Mouse (Mus musculus): ENCODE measurements around the gene Macf1. TPM values are rescaled to one million over a fixed set of nuclear protein-coding genes. Genes with fewer than 3 reads are reported as not detected.

Macf1 gene
- polyA plus RNA-seq, 1 experiment = 142 TPM

DNA sequence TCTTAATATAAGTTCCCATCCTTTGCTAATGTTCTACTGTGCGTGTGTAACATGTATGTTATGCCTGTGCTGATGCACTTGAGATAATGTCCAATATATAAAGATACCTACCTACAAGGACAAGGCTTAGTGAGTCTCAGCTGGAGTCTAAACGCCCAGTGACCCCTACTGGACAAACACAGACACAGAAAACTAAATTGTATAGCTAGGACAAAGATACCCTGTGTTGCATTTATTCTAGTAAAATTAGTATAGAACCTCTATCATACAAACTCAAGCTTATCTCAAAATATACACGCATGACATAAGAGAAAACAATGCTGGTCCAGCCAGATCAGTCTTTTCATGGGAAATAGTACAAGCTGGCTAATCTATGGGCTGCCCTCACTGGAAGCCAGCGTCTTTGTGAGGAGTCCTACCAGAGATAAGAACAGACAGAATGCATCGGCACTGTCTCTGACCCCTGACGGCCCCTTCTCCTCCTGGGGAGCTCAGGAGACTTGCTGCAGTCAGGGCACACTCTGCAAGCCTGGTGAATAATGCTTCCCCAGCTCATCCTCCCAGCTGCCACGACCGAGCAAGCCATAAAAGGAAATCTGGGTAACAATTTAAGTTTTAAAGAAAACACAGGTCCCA lies 100.0 kb downstream of the Macf1 start:
- Histone ChIP-seq H3K4me3 (ENCODE audit: extremely low read depth, insufficient read depth, insufficient read length) (no peak overlapping the region), H3K36me3 (ENCODE audit: control insufficient read depth, insufficient read depth, low read length) (no peaks in the 10 kb centered on the region), H3K27ac (ENCODE audit: insufficient read depth, low read length) (no peak overlapping the region), H3K27me3 (ENCODE audit: control insufficient read depth, insufficient read depth, low read length) (no peaks in the 10 kb centered on the region), H3K4me1 (ENCODE audit: control insufficient read depth, insufficient read depth, insufficient read length) (no peaks in the 10 kb centered on the region)
- DNase-seq (ENCODE audit: low read depth in 1 of 2, low spot score in 2 of 2) = peak in 1 of 2 experiments; percentile 56
- TF ChIP-seq POLR2A (IDR thresholded peaks at IDR 0.05; ENCODE audit: low read depth, low read length) (no peak), CTCF (IDR thresholded peaks at IDR 0.05; ENCODE audit: extremely low read depth, insufficient read depth, insufficient read length, insufficient replicate concordance) (peak; percentile 38; the same call in 1 of the 2 replicates)
- WGBS = 50% methylated on average over 8 of the region's 8 CpGs

DNA sequence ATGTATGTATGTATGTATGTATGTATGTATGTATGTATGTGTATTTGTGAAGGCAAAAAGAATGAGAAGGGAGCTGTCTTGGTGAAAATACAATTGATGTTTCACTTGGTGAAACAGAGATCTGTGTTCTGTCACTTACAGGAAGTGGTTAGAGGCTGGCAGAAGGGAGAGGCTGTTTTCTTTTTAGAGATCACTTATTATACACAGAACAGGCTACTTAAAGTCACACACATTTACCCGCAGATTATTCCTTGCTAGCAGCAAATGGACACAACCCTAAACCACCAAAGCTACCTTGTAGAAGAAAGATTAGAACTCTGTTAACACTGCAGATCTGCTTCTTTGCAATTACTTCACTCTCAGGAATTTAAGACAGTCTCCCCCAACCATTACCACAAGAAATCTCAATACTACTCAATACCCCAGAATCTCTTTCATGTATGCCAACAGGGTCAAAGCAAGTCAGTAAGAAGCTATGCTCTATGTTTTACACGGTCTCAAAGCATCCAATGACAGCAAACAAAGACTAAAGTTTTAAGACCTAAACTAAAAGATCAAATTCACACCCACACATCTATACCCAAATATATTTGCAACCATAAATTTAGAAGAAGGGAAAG lies 106.6 kb downstream of the Macf1 start:
- no peaks in the 10 kb centered on the region for H3K36me3 ChIP-seq (ENCODE audit: control insufficient read depth, insufficient read depth, low read length)
- DNase-seq (ENCODE audit: low read depth in 1 of 2, low spot score in 2 of 2) = no peak
- H3K27ac ChIP-seq (ENCODE audit: insufficient read depth, low read length) = peak overlapping the region; percentile 88
- no peak overlapping the region; the same call in 1 of the 2 replicates for H3K4me3 ChIP-seq (ENCODE audit: extremely low read depth, insufficient read depth, insufficient read length)
- TF ChIP-seq CTCF (IDR thresholded peaks at IDR 0.05; ENCODE audit: extremely low read depth, insufficient read depth, insufficient read length, insufficient replicate concordance) (no peak), POLR2A (IDR thresholded peaks at IDR 0.05; ENCODE audit: low read depth, low read length) (no peak)
- no peaks in the 10 kb centered on the region for H3K27me3 ChIP-seq (ENCODE audit: control insufficient read depth, insufficient read depth, low read length)
- WGBS = 1% methylated on average over 2 of the region's 2 CpGs
- peaks cover 16% of the 10 kb centered on the region for H3K4me1 ChIP-seq (ENCODE audit: control insufficient read depth, insufficient read depth, insufficient read length)

DNA sequence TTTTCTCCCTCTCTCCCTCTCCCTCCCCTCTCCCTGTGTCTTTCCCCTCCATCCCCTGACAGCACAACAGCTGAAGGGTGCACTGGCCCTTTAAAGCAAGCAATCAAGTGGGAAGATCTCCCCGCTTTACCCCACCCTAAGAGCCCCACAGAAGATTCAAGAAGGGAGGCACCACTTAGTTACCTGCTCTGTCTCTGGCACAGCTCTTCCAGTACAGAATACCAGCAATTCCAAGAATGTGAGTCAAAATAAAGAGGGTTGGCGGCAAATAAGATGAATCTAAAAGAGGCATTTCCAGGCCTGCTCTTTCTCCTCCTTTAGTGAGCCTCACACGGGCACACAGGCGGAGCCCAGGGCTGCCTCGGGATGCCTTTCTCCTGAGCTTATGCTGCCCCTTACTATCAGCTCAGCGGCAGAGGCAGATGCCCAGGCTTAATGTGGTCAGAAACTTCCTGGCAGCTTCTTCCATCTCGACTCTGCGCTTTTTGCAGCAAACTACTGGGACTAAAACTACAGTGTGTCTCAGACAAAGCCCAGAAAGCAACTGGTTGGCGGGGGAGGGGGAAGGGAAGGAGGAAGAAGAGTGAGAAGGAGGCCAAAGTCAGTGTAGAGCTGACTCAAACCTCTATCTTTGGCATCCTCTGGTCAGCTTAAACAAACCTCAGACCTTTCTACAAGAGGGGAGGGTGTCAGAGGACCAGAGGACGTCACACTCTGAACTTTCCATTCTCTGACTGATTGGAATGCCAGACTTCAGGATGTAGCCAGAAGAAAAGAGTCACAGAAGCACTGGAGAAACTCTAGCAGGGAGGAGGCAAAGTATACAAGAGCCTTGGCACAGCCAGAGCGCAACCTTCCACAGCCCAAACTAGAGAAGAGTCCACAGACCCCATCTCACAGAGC lies 111.5 kb downstream of the Macf1 start:
- DNase-seq (ENCODE audit: low read depth in 1 of 2, low spot score in 2 of 2) = peak in 1 of 2 experiments; percentile 56
- no peak; the same call in 1 of the 2 replicates for TF ChIP-seq POLR2A (IDR thresholded peaks at IDR 0.05; ENCODE audit: low read depth, low read length)
- TF ChIP-seq CTCF (IDR thresholded peaks at IDR 0.05; ENCODE audit: extremely low read depth, insufficient read depth, insufficient read length, insufficient replicate concordance) = no peak
- Histone ChIP-seq H3K27me3 (ENCODE audit: control insufficient read depth, insufficient read depth, low read length) (no peaks in the 10 kb centered on the region), H3K36me3 (ENCODE audit: control insufficient read depth, insufficient read depth, low read length) (no peaks in the 10 kb centered on the region), H3K27ac (ENCODE audit: insufficient read depth, low read length) (peak overlapping the region; percentile 89), H3K4me3 (ENCODE audit: extremely low read depth, insufficient read depth, insufficient read length) (peak overlapping the region; percentile 59), H3K4me1 (ENCODE audit: control insufficient read depth, insufficient read depth, insufficient read length) (peaks cover 15% of the 10 kb centered on the region)
- 10% methylated on average over 11 of the region's 11 CpGs for WGBS

DNA sequence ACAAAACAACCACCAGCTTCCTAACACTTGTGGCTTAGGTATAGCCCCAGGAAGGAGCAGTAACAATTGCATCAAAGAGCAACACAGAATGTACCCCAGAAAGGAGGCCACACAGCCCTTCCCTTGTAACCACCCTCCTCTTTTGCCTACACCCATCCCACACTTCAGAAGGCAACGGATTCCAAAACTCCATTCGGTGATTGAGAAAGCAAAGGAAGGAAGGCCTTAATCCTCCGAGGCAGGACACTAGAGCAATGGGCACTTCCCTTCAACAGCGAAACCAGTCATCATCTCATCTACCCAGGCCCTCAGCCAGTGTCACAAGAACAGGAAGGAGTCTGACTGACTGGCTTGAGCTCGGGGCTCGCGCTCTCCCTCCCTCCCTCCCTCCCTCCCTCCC lies 112.3 kb downstream of the Macf1 start:
- WGBS = under 1% methylated on average over 7 of the region's 7 CpGs
- H3K27ac ChIP-seq (ENCODE audit: insufficient read depth, low read length) = peak overlapping the region; percentile 93

DNA sequence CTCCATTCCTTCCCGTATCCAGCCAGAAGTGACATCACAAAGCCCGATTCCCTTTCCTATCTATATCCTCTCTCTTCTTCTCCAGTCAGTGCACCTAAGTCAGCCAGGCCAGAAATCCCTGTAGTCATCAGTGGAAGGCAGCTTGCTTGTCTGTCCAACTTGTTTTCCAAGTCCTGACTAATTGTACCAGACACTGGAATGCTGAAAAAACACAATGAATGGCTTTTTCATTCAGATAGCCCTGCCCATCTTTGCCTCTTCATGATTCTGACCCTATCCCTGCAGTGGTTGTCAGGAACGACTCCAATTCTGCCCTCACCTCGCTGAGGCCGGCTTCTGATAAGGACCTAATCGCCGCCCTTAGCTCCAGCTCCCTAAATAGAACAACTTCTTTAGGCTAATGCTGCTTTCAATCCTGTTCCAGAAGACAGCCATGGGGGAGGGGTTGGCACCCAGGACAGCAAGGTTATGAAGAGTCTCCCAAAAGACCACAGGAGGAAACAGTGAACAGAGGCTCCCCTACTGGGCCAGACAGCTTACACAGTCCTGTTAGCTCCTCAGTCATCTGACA lies 118.8 kb downstream of the Macf1 start:
- H3K4me1 ChIP-seq (ENCODE audit: control insufficient read depth, insufficient read depth, insufficient read length) = peaks cover 20% of the 10 kb centered on the region
- no peak overlapping the region for H3K4me3 ChIP-seq (ENCODE audit: extremely low read depth, insufficient read depth, insufficient read length)
- DNase-seq (ENCODE audit: low read depth in 1 of 2, low spot score in 2 of 2) = no peak
- H3K36me3 ChIP-seq (ENCODE audit: control insufficient read depth, insufficient read depth, low read length) = no peaks in the 10 kb centered on the region
- TF ChIP-seq POLR2A (IDR thresholded peaks at IDR 0.05; ENCODE audit: low read depth, low read length) (no peak), CTCF (IDR thresholded peaks at IDR 0.05; ENCODE audit: extremely low read depth, insufficient read depth, insufficient read length, insufficient replicate concordance) (no peak)
- 71% methylated on average over 7 of the region's 7 CpGs for WGBS
- H3K27me3 ChIP-seq (ENCODE audit: control insufficient read depth, insufficient read depth, low read length) = no peaks in the 10 kb centered on the region
- peak overlapping the region; percentile 96 for H3K27ac ChIP-seq (ENCODE audit: insufficient read depth, low read length)

More for the DNA sequence above, 112.3 kb downstream of the Macf1 start:
- Histone ChIP-seq H3K36me3 (ENCODE audit: control insufficient read depth, insufficient read depth, low read length) (no peaks in the 10 kb centered on the region), H3K4me3 (ENCODE audit: extremely low read depth, insufficient read depth, insufficient read length) (peak overlapping the region; percentile 71), H3K27me3 (ENCODE audit: control insufficient read depth, insufficient read depth, low read length) (no peaks in the 10 kb centered on the region), H3K4me1 (ENCODE audit: control insufficient read depth, insufficient read depth, insufficient read length) (peaks cover 15% of the 10 kb centered on the region)
- TF ChIP-seq CTCF (IDR thresholded peaks at IDR 0.05; ENCODE audit: extremely low read depth, insufficient read depth, insufficient read length, insufficient replicate concordance) (no peak), POLR2A (IDR thresholded peaks at IDR 0.05; ENCODE audit: low read depth, low read length) (peak; percentile 73)
- peak; percentile 61 to 62 for DNase-seq (ENCODE audit: low read depth in 1 of 2, low spot score in 2 of 2)

DNA sequence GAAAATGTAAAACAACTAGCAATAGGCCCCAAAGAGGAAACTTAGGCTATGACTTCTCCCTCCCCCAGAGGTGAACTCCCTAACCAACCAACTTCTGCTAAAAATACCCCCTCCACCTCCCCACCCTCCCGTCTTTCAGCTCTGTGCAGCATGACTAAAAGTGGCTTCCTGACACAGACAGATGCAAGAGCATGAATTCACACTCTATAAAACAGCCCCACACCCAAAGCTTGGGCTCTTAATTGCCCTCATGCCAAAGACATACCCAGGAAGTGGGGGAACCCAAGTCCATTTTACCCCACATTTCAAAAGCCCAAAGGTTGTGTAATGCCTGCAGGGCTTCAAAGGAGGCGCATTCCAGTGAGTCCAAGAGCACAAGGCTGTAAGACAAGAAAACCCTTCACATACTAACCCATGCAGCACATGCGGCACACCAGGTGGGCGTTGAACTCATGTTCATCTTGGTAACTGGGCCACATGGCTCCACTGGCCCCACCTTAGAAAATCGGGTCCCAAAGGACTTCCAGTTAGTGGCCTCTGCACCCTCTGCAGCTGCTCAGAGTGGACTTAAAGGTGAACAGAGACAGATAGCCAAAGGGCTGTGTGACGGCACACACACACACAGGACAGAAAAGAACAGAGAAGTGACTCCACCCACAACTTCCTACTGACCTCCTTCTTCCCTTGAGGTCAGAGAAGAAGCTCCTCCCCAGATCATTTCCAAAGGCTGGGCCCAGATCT lies 119.9 kb downstream of the Macf1 start:
- H3K4me3 ChIP-seq (ENCODE audit: extremely low read depth, insufficient read depth, insufficient read length) = peak overlapping the region; percentile 69
- peak; percentile 81 for TF ChIP-seq POLR2A (IDR thresholded peaks at IDR 0.05; ENCODE audit: low read depth, low read length)
- TF ChIP-seq CTCF (IDR thresholded peaks at IDR 0.05; ENCODE audit: extremely low read depth, insufficient read depth, insufficient read length, insufficient replicate concordance) = no peak
- peak overlapping the region; percentile 96 for H3K27ac ChIP-seq (ENCODE audit: insufficient read depth, low read length)
- H3K27me3 ChIP-seq (ENCODE audit: control insufficient read depth, insufficient read depth, low read length) = no peaks in the 10 kb centered on the region
- no peaks in the 10 kb centered on the region for H3K36me3 ChIP-seq (ENCODE audit: control insufficient read depth, insufficient read depth, low read length)
- peaks cover 23% of the 10 kb centered on the region for H3K4me1 ChIP-seq (ENCODE audit: control insufficient read depth, insufficient read depth, insufficient read length)
- WGBS = 6% methylated on average over 6 of the region's 6 CpGs
- DNase-seq (ENCODE audit: low read depth in 1 of 2, low spot score in 2 of 2) = peak; percentile 60 to 73
